Mouse (Mus musculus): Measurements from ENCODE around the gene Inka1. TPM values are rescaled to one million over a fixed set of nuclear protein-coding genes. Genes with fewer than 3 reads are reported as not detected.

Inka1 gene
- total and polyA plus RNA-seq, 3 experiments: 25.2 to 30.2 (median 28.0) TPM

DNA sequence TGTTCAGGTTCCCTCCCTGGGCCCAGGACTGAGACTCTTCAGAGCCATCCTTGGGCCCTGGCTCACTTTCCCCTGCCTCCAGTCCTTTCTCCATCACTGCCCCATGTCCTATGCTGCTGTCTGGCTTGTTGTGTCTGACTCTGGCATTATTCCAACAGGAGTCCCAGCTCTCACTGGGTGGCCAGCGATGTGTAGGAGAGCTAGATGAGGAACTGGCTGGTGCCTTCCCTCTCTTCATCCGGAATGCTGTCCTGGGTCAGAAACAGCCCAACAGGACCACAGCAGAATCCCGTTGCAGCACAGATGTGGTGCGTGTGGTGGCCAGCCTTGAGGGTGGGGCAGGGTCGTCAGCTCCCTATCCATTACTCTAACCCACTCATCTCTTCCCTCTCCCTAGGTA is 15.4 kb downstream of the Inka1 start:
- Histone ChIP-seq H3K36me3 (replicated peaks in 1 of 2; ENCODE audit: control insufficient read depth in 1 of 2, insufficient read depth in 1 of 2, low read length in 1 of 2) (peaks cover 46 to 79% of the 10 kb centered on the region in 2 experiments), H3K27me3 (replicated peaks) (no peaks in the 10 kb centered on the region), H3K4me3 (replicated peaks in 1 of 3; ENCODE audit: low read depth in 2 of 3, low read length in 2 of 3, poor library complexity in 1 of 3) (no peak overlapping the region), H3K4me1 (ENCODE audit: control insufficient read depth in 1 of 2, insufficient read depth in 2 of 2) (peaks cover 4 to 11% of the 10 kb centered on the region in 2 experiments), H3K9me3 (replicated peaks; ENCODE audit: low read length) (no peaks in the 10 kb centered on the region), H3K4me2 (ENCODE audit: insufficient read depth, low read depth, poor library complexity, severe bottlenecking) (no peak overlapping the region), H3K9ac (ENCODE audit: insufficient read depth, low read depth) (no peak overlapping the region), H3K79me2 (replicated peaks; ENCODE audit: control insufficient read depth, extremely low read depth, insufficient read depth, poor library complexity, severe bottlenecking) (no peaks in the 10 kb centered on the region), H3K27ac (ENCODE audit: insufficient read depth, low read depth) (no peak overlapping the region)
- dilution Hi-C loops (cut with MboI; ENCODE audit: extremely low pct_ligation_motif_present, extremely low pct_unique_long_range_greater_than_20kb, low sequenced_read_pairs) (no loop called here), in situ Hi-C loops (cut with MboI; ENCODE audit: low pct_ligation_motif_present, low pct_unique_long_range_greater_than_20kb, low sequenced_read_pairs) (no loop called here)
- TF ChIP-seq ZC3H11A (IDR thresholded peaks at IDR 0.05; ENCODE audit: low read depth, low read length) (no peak), MXI1 (IDR thresholded peaks at IDR 0.05; ENCODE audit: low read depth, low read length) (no peak), TCF12 (IDR thresholded peaks at IDR 0.05; ENCODE audit: low read depth, low read length) (no peak), CHD1 (IDR thresholded peaks at IDR 0.05; ENCODE audit: low read depth, low read length) (no peak), ELF1 (IDR thresholded peaks at IDR 0.05; ENCODE audit: low read depth, low read length) (no peak), TBP (conservative IDR thresholded peaks at IDR 0.05; ENCODE audit: low read depth, low read length) (no peak), USF1 (IDR thresholded peaks at IDR 0.05; ENCODE audit: low read depth, low read length) (no peak), SMC3 (IDR thresholded peaks at IDR 0.05; ENCODE audit: low read depth, low read length) (no peak), IRF4 (IDR thresholded peaks at IDR 0.05; ENCODE audit: low read depth, low read length) (no peak), RAD21 (IDR thresholded peaks at IDR 0.05; ENCODE audit: low read depth, low read length) (no peak), UBTF (IDR thresholded peaks at IDR 0.05; ENCODE audit: low read depth, low read length) (no peak), ZMIZ1 (IDR thresholded peaks at IDR 0.05; ENCODE audit: low read depth, low read length) (no peak), CHD2 (IDR thresholded peaks at IDR 0.05; ENCODE audit: low read length) (no peak), MAZ (IDR thresholded peaks at IDR 0.05; ENCODE audit: low read depth, low read length) (no peak), MYC (IDR thresholded peaks at IDR 0.05; ENCODE audit: low read depth, low read length) (no peak), CTCF (conservative IDR thresholded peaks at IDR 0.05 in 1 of 2, IDR thresholded peaks at IDR 0.05 in 1 of 2; ENCODE audit: low read depth in 2 of 2, low read length in 2 of 2) (no peak), NRF1 (IDR thresholded peaks at IDR 0.05; ENCODE audit: low read depth, low read length) (no peak)
- no peak for DNase-seq (ENCODE audit: extremely low read depth)

- peaks cover 0 to 4% of the 10 kb centered on the region in 2 experiments; a peak in 2 of 4 replicates for H3K4me1 ChIP-seq (ENCODE audit: control insufficient read depth in 1 of 2, insufficient read depth in 2 of 2)
- no peak overlapping the region for H3K4me2 ChIP-seq (ENCODE audit: insufficient read depth, low read depth, poor library complexity, severe bottlenecking)
- no peaks in the 10 kb centered on the region for H3K9me3 ChIP-seq (replicated peaks; ENCODE audit: low read length)
- no peak for TF ChIP-seq CHD2 (IDR thresholded peaks at IDR 0.05; ENCODE audit: low read length)
- no peak for TF ChIP-seq RCOR1 (conservative IDR thresholded peaks at IDR 0.05; ENCODE audit: low read depth, low read length)
- no peak for TF ChIP-seq PAX5 (IDR thresholded peaks at IDR 0.05; ENCODE audit: low read length)
- no peak for TF ChIP-seq ZMIZ1 (IDR thresholded peaks at IDR 0.05; ENCODE audit: low read depth, low read length)
- TF ChIP-seq MAFK (IDR thresholded peaks at IDR 0.05; ENCODE audit: insufficient replicate concordance, low read length): no peak
- no peak for TF ChIP-seq MXI1 (IDR thresholded peaks at IDR 0.05; ENCODE audit: low read depth, low read length)
- no peak for TF ChIP-seq ZKSCAN1 (IDR thresholded peaks at IDR 0.05; ENCODE audit: borderline replicate concordance, low read depth, low read length)
- no peak for TF ChIP-seq NELFE (IDR thresholded peaks at IDR 0.05; ENCODE audit: low read depth, low read length)
- no peak for TF ChIP-seq IRF4 (IDR thresholded peaks at IDR 0.05; ENCODE audit: low read depth, low read length)
- no peak overlapping the region for H3K9ac ChIP-seq (ENCODE audit: insufficient read depth, low read depth)
- DNase-seq (ENCODE audit: extremely low read depth): no peak
- H3K36me3 ChIP-seq (replicated peaks in 1 of 2; ENCODE audit: control insufficient read depth in 1 of 2, insufficient read depth in 1 of 2, low read length in 1 of 2): peaks cover 59 to 95% of the 10 kb centered on the region in 2 experiments
- H3K27ac ChIP-seq (ENCODE audit: insufficient read depth, low read depth): no peak overlapping the region
- no peaks in the 10 kb centered on the region for H3K27me3 ChIP-seq (replicated peaks)
- in situ Hi-C loops (cut with MboI; ENCODE audit: low pct_ligation_motif_present, low pct_unique_long_range_greater_than_20kb, low sequenced_read_pairs): loop anchor here (5.0 kb wide), 1 partner anchor 89 kb away; no protein-coding TSS in a partner anchor
- H3K4me3 ChIP-seq (replicated peaks in 1 of 3; ENCODE audit: low read depth in 2 of 3, low read length in 2 of 3, poor library complexity in 1 of 3): no peak overlapping the region
- H3K79me2 ChIP-seq (replicated peaks; ENCODE audit: control insufficient read depth, extremely low read depth, insufficient read depth, poor library complexity, severe bottlenecking): no peaks in the 10 kb centered on the region
- dilution Hi-C loops (cut with MboI; ENCODE audit: extremely low pct_ligation_motif_present, extremely low pct_unique_long_range_greater_than_20kb, low sequenced_read_pairs): no loop called here
Measured at GRCm38 (mm10) chr9:107968531-107968930, 17.1 kb downstream of the Inka1 start.

Measured in CH12.LX (cell line).